Mouse (Mus musculus) stomach, postnatal 0 days (tissue): Measurements from ENCODE around the gene Bmt2. TPM values are rescaled to one million over a fixed set of nuclear protein-coding genes. Genes with fewer than 3 reads are reported as not detected.

Experiments
- ATAC-seq: fragments of 200-750 bp; cut with Nextera tagmentation; 2 replicates; pipeline ENCODE4 v1.8.0; 2017; ENCODE audit not compliant: low FRiP score, low TSS enrichment
- DNase-seq: peaks from one replicate; pipeline ENCODE4 v3.0.0-alpha.2; 2016; ENCODE audit warnings: low spot score
- H3K27ac ChIP-seq: fragments of 300-500 bp; sonication (generic); replicated peaks from 2 replicates; pipeline ENCODE4 v1.5.1; 2014; ENCODE audit warnings: mild to moderate bottlenecking, control low read depth
- H3K27me3 ChIP-seq: fragments of 300-500 bp; sonication (generic); 2 replicates; pipeline ENCODE4 v1.6.1; 2014; ENCODE audit warnings: low read length; ENCODE audit not compliant: control insufficient read depth, insufficient read depth
- H3K36me3 ChIP-seq: fragments of 300-500 bp; sonication (generic); 2 replicates; pipeline ENCODE4 v1.6.1; 2014; ENCODE audit warnings: low read length, mixed read lengths; ENCODE audit not compliant: control insufficient read depth, insufficient read depth
- H3K4me1 ChIP-seq: fragments of 300-500 bp; sonication (generic); replicated peaks from 2 replicates; pipeline ENCODE4 v1.6.1; 2014; ENCODE audit warnings: antibody characterized with exemption; ENCODE audit not compliant: control insufficient read depth, insufficient read depth
- H3K4me2 ChIP-seq: fragments of 300-500 bp; sonication (generic); replicated peaks from 2 replicates; pipeline ENCODE4 v1.6.1; 2014; ENCODE audit warnings: low read depth, mild to moderate bottlenecking, control low read depth, moderate library complexity
- H3K4me3 ChIP-seq: fragments of 300-500 bp; sonication (generic); 2 replicates; pipeline ENCODE4 v1.5.1; 2014; ENCODE audit warnings: low read depth, low read length, control low read depth
- H3K9ac ChIP-seq: fragments of 300-500 bp; sonication (generic); 2 replicates; pipeline ENCODE4 v1.6.1; 2014; ENCODE audit warnings: mild to moderate bottlenecking, low read length, control low read depth, mixed read lengths
- H3K9me3 ChIP-seq: fragments of 300-500 bp; sonication (generic); 2 replicates; pipeline ENCODE4 v1.6.1; 2016; ENCODE audit warnings: low read length; ENCODE audit not compliant: control insufficient read depth
- CTCF ChIP-seq: IDR thresholded peaks from 2 replicates; pipeline ENCODE4 v1.5.1; 2016; ENCODE audit warnings: antibody characterized with exemption, low read depth, mild to moderate bottlenecking, moderate library complexity
- EP300 ChIP-seq: optimal IDR thresholded peaks from 2 replicates; pipeline ENCODE3; 2016; ENCODE audit warnings: antibody characterized with exemption
- WGBS: fragments of 180-500 bp; shearing (Covaris S2); extraction: QIAGEN DNeasy Blood & Tissue Kit; methylation state at CpG from one replicate; pipeline ENCODE4 v1.1.7; 2014; 5-methylcytosine and 5-hydroxymethylcytosine counted together
- polyA plus RNA-seq: library from polyadenylated mRNA; unstranded; fragments of >200 nt; fragmentation: Nextera tagmentation; extraction: Ambion mirVana; gene quantifications from 2 replicates; pipeline ENCODE4 v1.2.1, GENCODE M21; 2015

The Bmt2 gene
- polyA plus RNA-seq, 1 experiment from 2014 or later = 6.4 TPM

DNA sequence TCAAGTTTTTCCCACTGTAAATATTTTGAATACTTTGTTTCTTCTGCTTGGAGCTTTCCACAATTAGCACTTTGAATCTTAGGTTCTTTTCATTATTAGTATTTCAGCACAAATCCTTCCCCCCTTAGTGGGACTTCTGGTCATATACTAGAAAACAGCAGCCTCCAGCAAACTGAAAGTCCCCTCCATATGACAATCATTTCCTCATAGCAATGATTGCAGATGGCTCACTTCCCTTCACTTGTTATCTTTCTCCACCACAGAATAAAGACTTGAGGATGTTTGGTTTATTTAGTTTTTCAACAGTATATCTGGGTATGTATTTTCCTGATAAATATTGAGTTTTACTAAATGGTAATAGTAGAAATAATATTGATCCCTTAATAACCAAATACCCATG is 12.6 kb upstream of the Bmt2 start:
- H3K4me3 ChIP-seq = no peak overlapping the region
- TF ChIP-seq EP300 (no peak), CTCF (no peak)
- H3K9me3 ChIP-seq = no peaks in the 10 kb centered on the region
- no peaks in the 10 kb centered on the region for H3K36me3 ChIP-seq
- H3K27ac ChIP-seq = no peak overlapping the region
- H3K4me2 ChIP-seq = no peak overlapping the region
- no peaks in the 10 kb centered on the region for H3K4me1 ChIP-seq
- ATAC-seq (no peak), DNase-seq (no peak)
- no peak overlapping the region for H3K9ac ChIP-seq
- no peaks in the 10 kb centered on the region for H3K27me3 ChIP-seq

DNA sequence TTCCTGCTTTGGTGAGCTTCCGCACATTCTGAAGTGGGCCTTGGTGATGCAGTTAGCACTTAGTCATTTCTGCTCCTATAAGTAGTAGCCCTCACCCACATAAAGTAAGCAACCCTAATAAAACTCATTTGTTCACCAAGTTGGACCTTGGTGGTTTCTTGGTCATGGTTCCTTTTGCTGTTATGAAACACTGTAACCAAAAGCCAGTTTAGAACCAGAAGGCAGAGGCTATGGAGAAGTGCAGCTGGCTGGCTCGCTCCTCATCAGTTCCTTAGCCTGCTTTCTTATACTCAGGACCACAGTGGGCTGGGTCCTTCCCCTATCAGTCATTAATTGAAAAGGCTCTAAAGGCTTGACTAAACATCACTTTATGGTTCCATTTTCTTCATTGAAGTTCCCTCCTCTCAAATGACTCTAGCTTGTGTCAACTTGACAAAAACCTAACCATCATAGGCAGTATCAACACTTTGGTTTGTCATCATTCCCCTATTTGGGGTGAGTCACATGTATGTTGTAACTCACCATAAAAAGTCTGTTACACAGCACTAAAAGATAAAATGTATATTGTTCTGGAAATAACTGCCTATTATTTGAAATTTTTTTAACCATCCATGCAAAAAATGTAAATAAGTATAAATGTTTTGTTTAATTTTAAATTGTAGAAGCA is 6.3 kb upstream of the Bmt2 start:
- no peak overlapping the region for H3K9ac ChIP-seq
- no peaks in the 10 kb centered on the region for H3K27me3 ChIP-seq
- 87% methylated on average over 2 of the region's 2 CpGs for WGBS
- ATAC-seq = no peak
- TF ChIP-seq EP300 = no peak
- H3K4me2 ChIP-seq = no peak overlapping the region
- no peak overlapping the region for H3K4me3 ChIP-seq
- H3K4me1 ChIP-seq = no peaks in the 10 kb centered on the region
- no peak for DNase-seq
- no peaks in the 10 kb centered on the region for H3K36me3 ChIP-seq
- H3K9me3 ChIP-seq = no peaks in the 10 kb centered on the region
- no peak overlapping the region for H3K27ac ChIP-seq

DNA sequence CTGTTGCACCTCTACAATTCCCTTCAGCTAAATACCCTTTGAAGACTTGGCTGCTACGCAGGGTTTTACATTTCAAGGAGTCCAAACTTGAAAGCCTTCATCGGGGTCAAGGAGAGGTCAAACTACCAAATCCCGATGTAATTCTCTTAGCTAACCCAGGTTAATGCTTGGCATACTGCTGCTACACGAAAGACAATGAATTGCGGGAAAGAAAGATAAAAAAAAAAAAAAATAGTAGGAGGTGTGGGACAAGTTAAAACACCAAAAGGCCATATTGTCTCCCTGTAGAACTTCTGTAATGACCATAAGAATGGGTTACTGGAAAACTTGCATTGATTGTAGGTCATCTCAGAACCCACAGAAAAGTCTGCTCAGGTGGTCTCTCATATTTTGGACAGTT is 583 bp upstream of the Bmt2 start:
- H3K27me3 ChIP-seq = no peaks in the 10 kb centered on the region
- H3K4me3 ChIP-seq = peak overlapping the region; percentile 92
- ATAC-seq = no peak
- H3K9ac ChIP-seq = no peak overlapping the region
- DNase-seq = no peak
- no peaks in the 10 kb centered on the region for H3K9me3 ChIP-seq
- TF ChIP-seq CTCF (no peak), EP300 (no peak)
- H3K4me2 ChIP-seq = peak overlapping the region; percentile 79
- H3K36me3 ChIP-seq = no peaks in the 10 kb centered on the region
- 13% methylated on average over 5 of the region's 5 CpGs for WGBS
- peak overlapping the region; percentile 31; the same call in 1 of the 2 replicates for H3K27ac ChIP-seq
- no peaks in the 10 kb centered on the region for H3K4me1 ChIP-seq

DNA sequence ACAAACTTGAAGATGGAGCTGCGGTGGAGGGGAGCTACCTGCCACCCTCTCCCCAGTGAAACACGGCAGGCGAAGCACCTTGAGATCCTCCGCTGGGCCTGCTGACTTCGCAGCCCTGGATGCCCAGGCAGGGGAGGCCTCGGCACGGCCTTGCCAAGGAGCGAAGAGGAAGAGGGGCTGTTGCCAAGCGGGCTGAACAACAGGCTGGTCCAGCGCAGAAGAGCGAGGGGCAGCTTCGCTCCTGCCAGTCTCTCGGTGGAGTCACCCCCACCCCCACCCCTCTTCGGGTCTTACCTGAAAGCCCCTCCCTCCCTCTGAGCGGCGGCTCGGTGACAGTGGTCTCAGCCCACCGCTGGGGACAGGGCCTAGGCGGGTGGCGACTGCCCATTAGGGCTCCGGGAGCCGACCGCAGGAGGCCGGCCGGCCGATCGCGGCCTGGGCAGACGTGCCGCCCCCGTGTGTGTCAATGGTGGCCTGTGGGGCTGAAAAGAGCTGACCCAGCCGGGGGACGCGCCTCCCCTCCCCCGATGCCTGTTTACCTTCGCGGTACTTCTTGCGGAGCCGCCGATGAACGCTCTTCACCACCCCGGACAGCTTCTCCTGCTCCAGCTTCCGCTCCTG is 515 bp downstream of the Bmt2 start:
- ATAC-seq = peak; percentile 69
- Histone ChIP-seq H3K36me3 (no peaks in the 10 kb centered on the region), H3K9me3 (no peaks in the 10 kb centered on the region), H3K4me2 (peak overlapping the region; percentile 79), H3K9ac (peak overlapping the region; percentile 96), H3K27me3 (no peaks in the 10 kb centered on the region), H3K4me3 (peak overlapping the region; percentile 92), H3K4me1 (no peaks in the 10 kb centered on the region), H3K27ac (peak overlapping the region; percentile 95)
- WGBS = under 1% methylated on average over 38 of the region's 43 CpGs
- DNase-seq = no peak
- TF ChIP-seq EP300 = no peak
- TF ChIP-seq CTCF = no peak

DNA sequence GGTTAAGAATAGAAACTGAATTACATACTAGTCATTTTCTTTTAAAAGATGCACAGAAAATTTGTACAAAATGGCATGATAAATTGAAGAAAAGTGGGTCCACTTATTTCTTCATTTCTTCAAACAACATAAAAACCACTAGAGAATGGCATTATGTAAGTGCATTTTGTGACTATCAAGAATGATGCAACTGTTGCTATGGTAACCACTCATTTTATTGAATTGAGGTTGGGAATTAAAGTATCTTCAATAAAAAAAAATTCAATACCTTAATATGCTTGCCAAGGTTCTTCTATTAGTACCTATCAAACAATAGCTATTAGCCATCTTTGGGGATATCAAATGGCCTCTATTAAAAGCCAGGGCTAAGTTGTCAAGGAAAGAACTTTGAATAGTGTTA is 1.6 kb downstream of the Bmt2 start:
- H3K4me2 ChIP-seq = no peak overlapping the region; the same call in 1 of the 2 replicates
- H3K4me1 ChIP-seq = no peaks in the 10 kb centered on the region
- H3K27me3 ChIP-seq = no peaks in the 10 kb centered on the region
- DNase-seq (no peak), ATAC-seq (no peak)
- H3K9me3 ChIP-seq = no peaks in the 10 kb centered on the region
- no peaks in the 10 kb centered on the region for H3K36me3 ChIP-seq
- TF ChIP-seq CTCF (no peak), EP300 (no peak)
- no peak overlapping the region for H3K4me3 ChIP-seq
- H3K27ac ChIP-seq = no peak overlapping the region
- no peak overlapping the region for H3K9ac ChIP-seq

DNA sequence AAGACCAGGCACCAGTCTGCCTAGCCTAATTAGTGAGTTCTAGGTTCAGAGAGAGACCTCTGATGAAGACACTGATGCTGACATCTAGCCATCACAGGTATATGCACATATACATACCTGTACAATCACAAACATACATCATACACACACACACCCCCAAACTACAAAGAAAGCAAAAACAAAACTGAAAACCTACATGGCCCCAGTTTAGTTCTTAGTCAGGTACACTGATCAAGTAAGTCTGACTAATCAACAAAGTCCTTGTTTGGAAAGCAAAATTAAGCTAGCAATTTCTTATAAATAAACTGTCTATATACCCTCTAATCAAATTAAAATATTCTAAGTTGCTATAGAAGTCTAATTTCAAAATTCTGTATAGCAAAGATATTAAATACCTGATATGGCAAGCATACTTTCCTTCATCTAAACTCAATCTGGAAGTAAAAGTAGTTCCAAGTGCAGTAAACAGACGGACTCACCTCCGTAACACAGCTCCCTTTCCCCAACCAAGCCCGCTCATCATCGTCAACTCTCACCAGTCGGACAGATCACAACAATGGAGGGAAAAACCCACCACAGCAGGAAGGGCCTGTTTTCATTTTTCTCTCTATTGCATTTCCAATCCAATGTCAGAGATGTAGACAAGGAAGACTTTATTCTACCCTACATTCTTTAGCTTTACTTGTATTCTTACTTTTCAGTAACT is 3.0 kb downstream of the Bmt2 start:
- H3K9ac ChIP-seq = no peak overlapping the region
- no peak overlapping the region for H3K27ac ChIP-seq
- WGBS = 88% methylated on average over 5 of the region's 5 CpGs
- no peaks in the 10 kb centered on the region for H3K9me3 ChIP-seq
- no peak overlapping the region for H3K4me3 ChIP-seq
- no peaks in the 10 kb centered on the region for H3K36me3 ChIP-seq
- no peaks in the 10 kb centered on the region for H3K27me3 ChIP-seq
- no peak for DNase-seq
- TF ChIP-seq CTCF (no peak), EP300 (no peak)
- H3K4me1 ChIP-seq = no peaks in the 10 kb centered on the region
- no peak for ATAC-seq
- no peak overlapping the region for H3K4me2 ChIP-seq
